Mouse (Mus musculus) megakaryocyte-erythroid progenitor cell, adult 5-6 weeks (primary cell): ENCODE results near the gene Alg2. TPM values are rescaled to one million over a fixed set of nuclear protein-coding genes. Genes with fewer than 3 reads are reported as not detected.

Experiments
- ATAC-seq: replicated peaks from 2 replicates; pipeline ENCODE4 v1.8.0; 2016; ENCODE audit warnings: mild to moderate bottlenecking, inconsistent platforms; ENCODE audit not compliant: severe bottlenecking, poor library complexity, low FRiP score, low TSS enrichment
- total RNA-seq, 2 experiments: library from RNA; stranded (forward) in 1 of 2; stranded (reverse) in 1 of 2; fragments of 200-1000, 215-1000 nt in 1 of 2; fragments of >200 nt in 1 of 2; fragmentation: Nextera tagmentation in 1 of 2; gene quantifications; 2 replicates each; pipeline ENCODE4 v1.2.3; 2014 to 2017

Gene Alg2
- total RNA-seq, 2 experiments from 2014 or later: 18.3 to 28.5 TPM

DNA sequence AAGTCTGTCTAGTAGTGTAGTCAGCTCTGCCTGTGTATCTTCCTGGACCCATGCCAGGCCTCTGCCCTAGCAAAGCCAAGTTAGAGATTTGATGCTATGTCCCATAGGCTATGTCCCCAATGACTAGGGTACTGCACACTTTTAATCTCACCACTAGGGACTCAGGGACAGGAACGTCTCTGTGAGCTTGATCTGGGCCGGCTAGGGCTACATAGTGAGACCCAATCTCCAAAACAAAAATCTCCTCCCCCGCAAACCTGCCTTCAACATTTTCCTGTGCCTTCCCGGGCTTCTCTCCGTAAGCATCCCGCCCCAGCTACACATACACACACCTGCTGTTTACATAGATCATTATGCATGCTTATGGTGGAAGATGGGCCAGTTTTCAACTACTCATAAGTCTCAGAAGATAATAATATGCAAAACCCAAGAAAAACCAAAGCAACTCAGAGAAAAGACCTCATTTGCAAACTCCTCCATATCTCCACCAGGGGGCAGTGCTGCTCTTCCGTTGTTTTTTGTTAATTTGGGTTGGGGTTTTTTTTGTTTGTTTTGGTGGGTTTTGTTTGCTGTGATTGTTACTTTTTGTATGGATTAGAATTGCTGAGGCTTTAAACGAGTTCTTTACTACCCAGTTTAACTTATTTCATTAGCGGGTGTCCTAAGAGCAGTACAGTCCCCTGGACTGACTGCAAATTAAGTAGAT, 54.7 kb downstream of the Alg2 start:
- no peak for ATAC-seq

GRCm38 (mm10) chr4:47417871-47418270, 56.3 kb downstream of the Alg2 start:
- no peak for ATAC-seq

Other genes with a start within 250 kb of the Alg2 start
- 11.1 and 11.6 TPM in 2 replicates for gene Tgfbr1, start 121.1 kb downstream of the Alg2 start, total RNA-seq (2014; fragmentation: Nextera tagmentation)
- 8.5 and 17.7 TPM in 2 replicates for gene Tgfbr1, start 121.1 kb downstream of the Alg2 start, total RNA-seq (2017)
- gene Sec61b, start 325 bp upstream of the Alg2 start, total RNA-seq (2014; fragmentation: Nextera tagmentation): 209 and 292 TPM in 2 replicates
- gene Sec61b, start 325 bp upstream of the Alg2 start, total RNA-seq (2017): 189 and 247 TPM in 2 replicates